Mouse (Mus musculus): ENCODE data around the gene Dpyd.

Gene Dpyd

GRCm38 (mm10) chr3:119067221-119067620 is 505.3 kb downstream of the Dpyd start:
- DNase-seq (ENCODE audit: extremely low read depth, low read depth, low spot score), result no peak

- no peak for DNase-seq (ENCODE audit: extremely low read depth, low read depth, low spot score)
Observed at GRCm38 (mm10) chr3:119086618-119087017, 524.7 kb downstream of the Dpyd start.

- no peak for DNase-seq (ENCODE audit: extremely low read depth, low read depth, low spot score)
Observed at GRCm38 (mm10) chr3:119095223-119095886, 533.4 kb downstream of the Dpyd start.

GRCm38 (mm10) chr3:119126003-119126402 is 564.1 kb downstream of the Dpyd start:
- no peak for DNase-seq (ENCODE audit: extremely low read depth, low read depth, low spot score)

GRCm38 (mm10) chr3:119128076-119128475 is 566.1 kb downstream of the Dpyd start:
- no peak for DNase-seq (ENCODE audit: extremely low read depth, low read depth, low spot score)

GRCm38 (mm10) chr3:119143034-119143433 is 581.1 kb downstream of the Dpyd start:
- DNase-seq (ENCODE audit: extremely low read depth, low read depth, low spot score), result no peak

GRCm38 (mm10) chr3:119144788-119145187 is 582.9 kb downstream of the Dpyd start:
- DNase-seq (ENCODE audit: extremely low read depth, low read depth, low spot score), result no peak

GRCm38 (mm10) chr3:119154604-119155444 is 592.9 kb downstream of the Dpyd start:
- no peak for DNase-seq (ENCODE audit: extremely low read depth, low read depth, low spot score)

GRCm38 (mm10) chr3:119158670-119159069 is 596.7 kb downstream of the Dpyd start:
- no peak for DNase-seq (ENCODE audit: extremely low read depth, low read depth, low spot score)

- DNase-seq (ENCODE audit: extremely low read depth, low read depth, low spot score), result no peak
Observed at GRCm38 (mm10) chr3:119165691-119166090, 603.8 kb downstream of the Dpyd start.

GRCm38 (mm10) chr3:119168166-119168565 is 606.2 kb downstream of the Dpyd start:
- DNase-seq (ENCODE audit: extremely low read depth, low read depth, low spot score), result no peak

- no peak for DNase-seq (ENCODE audit: extremely low read depth, low read depth, low spot score)
Observed at GRCm38 (mm10) chr3:119168661-119169060, 606.7 kb downstream of the Dpyd start.

- DNase-seq (ENCODE audit: extremely low read depth, low read depth, low spot score), result no peak
Observed at GRCm38 (mm10) chr3:119183261-119183660, 621.3 kb downstream of the Dpyd start.

GRCm38 (mm10) chr3:119194071-119194470 is 632.1 kb downstream of the Dpyd start:
- no peak for DNase-seq (ENCODE audit: extremely low read depth, low read depth, low spot score)

- DNase-seq (ENCODE audit: extremely low read depth, low read depth, low spot score), result no peak
Observed at GRCm38 (mm10) chr3:119195613-119196012, 633.7 kb downstream of the Dpyd start.

- no peak for DNase-seq (ENCODE audit: extremely low read depth, low read depth, low spot score)
Observed at GRCm38 (mm10) chr3:119220763-119221412, 659.0 kb downstream of the Dpyd start.

- DNase-seq (ENCODE audit: extremely low read depth, low read depth, low spot score), result peak; percentile 7
Observed at GRCm38 (mm10) chr3:119243181-119243580, 681.3 kb downstream of the Dpyd start.

GRCm38 (mm10) chr3:119256516-119256915 is 694.6 kb downstream of the Dpyd start:
- DNase-seq (ENCODE audit: extremely low read depth, low read depth, low spot score), result no peak

- DNase-seq (ENCODE audit: extremely low read depth, low read depth, low spot score), result no peak
Observed at GRCm38 (mm10) chr3:119275241-119275640, 713.3 kb downstream of the Dpyd start.

- no peak for DNase-seq (ENCODE audit: extremely low read depth, low read depth, low spot score)
Observed at GRCm38 (mm10) chr3:119280671-119281070, 718.7 kb downstream of the Dpyd start.

GRCm38 (mm10) chr3:119314693-119315092 is 752.8 kb downstream of the Dpyd start:
- DNase-seq (ENCODE audit: extremely low read depth, low read depth, low spot score), result no peak

- DNase-seq (ENCODE audit: extremely low read depth, low read depth, low spot score), result no peak
Observed at GRCm38 (mm10) chr3:119329063-119329462, 767.1 kb downstream of the Dpyd start.
